Mouse (Mus musculus): Measurements from ENCODE around the gene Map3k4.

DNA sequence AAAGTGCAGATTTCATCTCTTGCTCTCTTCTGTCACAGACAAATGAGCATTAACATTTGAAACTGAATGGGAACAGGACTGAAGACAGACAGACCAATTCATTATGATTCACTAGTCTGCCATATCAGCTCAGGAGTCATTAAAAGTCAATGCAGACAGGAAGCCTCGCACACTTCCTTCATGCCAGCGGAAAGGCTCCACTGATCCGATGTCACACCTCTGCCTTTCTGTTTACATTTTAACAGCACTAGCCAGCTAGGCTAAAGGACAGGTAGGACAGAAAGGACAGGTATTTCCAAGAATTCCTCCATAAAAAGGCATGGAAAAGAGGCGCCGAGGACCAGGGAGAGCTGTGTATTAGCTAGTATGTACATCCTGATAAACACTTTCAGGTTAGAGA, 45.6 kb downstream of the Map3k4 start:
- no peak for TF ChIP-seq TCF12 (IDR thresholded peaks at IDR 0.05; ENCODE audit: insufficient read depth, poor library complexity, severe bottlenecking)
- TF ChIP-seq POLR2A (IDR thresholded peaks at IDR 0.05; ENCODE audit: insufficient read length, low read depth), result no peak
- no peak for TF ChIP-seq SRF (IDR thresholded peaks at IDR 0.05; ENCODE audit: control insufficient read depth, insufficient read length, low read depth)
- no peak for TF ChIP-seq USF1 (IDR thresholded peaks at IDR 0.05; ENCODE audit: low read depth)
- no peak for TF ChIP-seq E2F4 (IDR thresholded peaks at IDR 0.05; ENCODE audit: insufficient read depth)
- TF ChIP-seq CEBPB (IDR thresholded peaks at IDR 0.05; ENCODE audit: insufficient read depth, poor library complexity, severe bottlenecking), result no peak
- no peak for TF ChIP-seq MYOG (IDR thresholded peaks at IDR 0.05; ENCODE audit: control insufficient read depth in 1 of 3, insufficient read depth in 1 of 3, insufficient read length in 2 of 3, low read depth in 2 of 3)
- no peak for TF ChIP-seq REST (IDR thresholded peaks at IDR 0.05; ENCODE audit: insufficient read depth, insufficient read length)
- TF ChIP-seq MAX (IDR thresholded peaks at IDR 0.05; ENCODE audit: low read depth), result no peak

Measured in myocyte (in vitro differentiated cells).